Mouse (Mus musculus): ENCODE measurements around the gene Vcan.
A peak's percentile ranks its signal among the peaks of the same experiment; 100 is the strongest.
"Not testable (repeated sequence)": the region's sequence is repeated elsewhere in the genome, so short reads cannot be mapped to it uniquely, and the experiment has no call there.

Vcan gene

DNA sequence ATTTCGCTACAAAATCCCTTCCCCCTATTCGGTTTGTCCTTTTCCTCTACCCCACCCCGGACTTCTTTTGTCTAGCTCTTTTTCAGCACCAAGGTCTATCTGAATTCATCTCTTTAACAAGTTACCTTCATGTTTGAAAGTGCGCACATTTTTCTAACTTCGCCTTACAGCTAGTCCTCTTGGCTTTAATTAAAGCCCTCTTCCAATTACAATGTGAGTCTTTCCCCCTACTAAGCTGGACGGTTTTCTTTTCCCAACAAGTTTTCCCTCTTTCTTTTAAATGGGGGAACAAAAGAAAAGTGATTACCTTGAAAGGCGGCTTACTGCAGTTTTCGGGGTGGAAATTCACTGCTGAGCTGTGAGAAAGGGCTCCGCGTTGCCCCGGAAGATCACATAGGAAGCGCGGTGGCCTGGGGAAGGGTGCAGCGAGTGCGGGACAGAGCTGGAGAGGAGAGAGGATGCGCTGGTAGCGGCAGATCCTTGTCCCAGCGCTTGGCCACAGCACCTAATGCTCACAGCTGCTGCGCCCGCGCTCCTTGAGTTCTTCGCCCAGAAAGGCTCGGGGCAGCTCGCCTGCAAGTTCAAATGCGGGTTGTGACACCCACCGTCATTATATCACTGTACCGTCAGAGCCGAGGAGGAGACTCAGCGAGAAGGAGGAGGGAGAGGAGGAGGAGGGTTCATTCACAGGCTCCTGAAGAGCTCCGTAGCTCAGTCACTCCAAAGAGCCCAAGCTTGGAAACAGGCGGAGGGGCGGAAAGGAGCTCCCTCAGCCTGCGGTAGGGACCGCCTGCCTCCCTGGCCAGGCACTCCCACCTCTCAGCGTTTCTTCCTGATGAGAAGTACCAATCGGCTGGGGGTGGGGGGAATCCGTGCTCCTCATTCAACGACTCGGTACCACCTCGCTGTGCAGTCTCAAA lies at the start of gene Vcan:
TSS of gene Vcan (minus strand) at position 744 of the 920 bp plus-strand sequence.
- peak; percentile 52 for DNase-seq (ENCODE audit: low spot score)

DNA sequence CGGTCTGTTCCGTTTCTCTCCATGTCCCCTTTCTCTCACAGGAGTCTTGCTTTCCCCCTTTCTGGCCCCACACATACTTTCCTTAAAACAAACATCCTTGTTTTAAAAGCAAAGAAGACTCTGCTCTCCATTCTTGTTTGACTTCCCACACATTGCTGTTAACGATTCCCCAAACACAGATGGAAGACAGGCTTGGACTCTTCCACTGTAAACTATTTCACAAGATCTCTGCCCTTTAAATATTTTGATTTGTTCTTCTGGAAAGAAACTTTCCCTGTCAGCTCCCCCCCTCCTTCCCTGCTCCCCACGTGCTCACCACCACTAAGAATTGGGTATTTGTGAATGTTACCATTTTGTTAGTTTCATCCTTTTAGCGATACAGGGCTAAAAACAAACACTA lies 49.2 kb upstream of the Vcan start:
- no peak for DNase-seq (ENCODE audit: low spot score)

DNA sequence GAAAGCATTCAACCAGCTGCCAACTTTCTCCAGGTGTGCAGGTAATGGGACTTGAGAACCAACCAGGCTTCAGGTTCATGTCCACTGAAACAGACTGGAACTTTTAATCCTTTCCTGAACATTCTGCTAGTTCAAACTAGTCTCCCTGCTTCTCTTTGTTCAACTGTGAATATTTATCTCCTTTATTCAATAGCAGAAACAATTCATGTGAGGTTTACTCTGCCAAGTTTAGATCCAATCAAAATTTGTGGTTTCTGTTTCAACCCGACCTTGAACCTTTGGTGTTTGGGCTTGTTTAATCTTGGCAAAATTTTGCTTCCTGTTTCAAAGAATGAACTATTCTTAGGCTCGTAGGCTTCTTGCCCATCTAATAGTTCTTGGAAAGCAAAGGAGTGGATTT lies 40.6 kb upstream of the Vcan start:
- no peak for DNase-seq (ENCODE audit: low spot score)

DNA sequence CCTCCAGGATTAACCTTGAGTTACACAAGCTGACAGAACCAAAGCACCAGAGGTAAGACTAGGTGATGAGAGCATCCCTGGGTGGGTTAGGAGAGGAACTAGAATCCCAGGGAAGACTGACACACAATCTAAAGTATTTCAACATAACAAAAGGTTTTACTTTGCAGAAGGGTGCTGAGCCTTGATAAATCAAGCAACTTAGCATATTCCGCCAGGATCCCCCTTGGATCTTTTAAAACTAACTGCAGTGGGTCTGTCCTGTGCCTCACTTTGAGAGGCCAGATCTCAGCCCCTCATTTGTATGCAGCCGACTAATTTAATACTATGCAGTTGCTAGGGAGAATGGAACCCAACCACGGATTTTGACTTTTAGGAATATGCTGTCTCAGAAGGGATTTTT lies 38.0 kb upstream of the Vcan start:
- no peak for DNase-seq (ENCODE audit: low spot score)

GRCm38 (mm10) chr13:89779208-89779911 lies 37.1 kb upstream of the Vcan start:
- peak; percentile 82 for DNase-seq (ENCODE audit: low spot score)

GRCm38 (mm10) chr13:89777764-89778163 lies 35.5 kb upstream of the Vcan start:
- no peak for DNase-seq (ENCODE audit: low spot score)

GRCm38 (mm10) chr13:89777146-89777545 lies 34.8 kb upstream of the Vcan start:
- DNase-seq (ENCODE audit: low spot score), result no peak

- DNase-seq (ENCODE audit: low spot score), result no peak
Measured at GRCm38 (mm10) chr13:89766551-89766950, 24.2 kb upstream of the Vcan start.

DNA sequence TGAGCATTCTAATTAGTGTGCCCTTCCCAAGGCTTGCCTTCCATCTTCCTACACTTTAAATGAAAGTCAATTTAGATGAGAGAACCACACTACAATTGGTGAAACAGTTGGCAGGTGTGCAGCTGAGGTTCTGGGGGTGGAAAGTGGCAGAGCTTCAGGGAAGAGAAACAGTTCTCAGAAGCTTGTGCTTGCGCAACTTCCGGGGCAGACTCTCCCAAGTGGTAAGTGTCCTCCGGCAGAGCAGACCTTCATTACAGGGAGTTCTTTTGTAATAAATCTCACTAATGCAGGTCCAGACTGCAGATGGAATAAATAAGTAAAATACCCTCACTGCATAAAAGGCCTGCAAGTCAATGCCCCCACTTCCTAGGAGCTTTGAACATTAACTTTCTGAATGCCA lies 23.7 kb upstream of the Vcan start:
- no peak for DNase-seq (ENCODE audit: low spot score)

- no peak for DNase-seq (ENCODE audit: low spot score)
Measured at GRCm38 (mm10) chr13:89762339-89762738, 20.0 kb upstream of the Vcan start.

DNA sequence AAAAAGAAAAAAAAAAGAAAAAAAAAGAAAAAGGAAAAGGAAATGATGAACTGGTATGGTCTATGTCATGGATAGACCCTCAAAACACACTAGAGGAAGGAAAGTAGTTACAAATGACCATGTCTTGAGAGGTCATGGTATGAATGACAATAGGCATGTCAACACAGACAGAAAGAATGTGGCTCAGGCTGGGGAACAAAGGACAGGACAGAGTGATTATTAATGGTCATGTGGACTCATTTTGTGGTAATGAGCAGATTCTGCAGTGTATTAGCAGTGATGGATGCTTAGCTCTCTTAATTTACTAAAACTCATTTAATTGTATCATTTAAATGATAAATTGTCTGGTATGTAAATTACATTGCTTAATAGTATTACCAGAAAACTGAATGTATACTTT lies 14.0 kb upstream of the Vcan start:
- no peak for DNase-seq (ENCODE audit: low spot score)

DNA sequence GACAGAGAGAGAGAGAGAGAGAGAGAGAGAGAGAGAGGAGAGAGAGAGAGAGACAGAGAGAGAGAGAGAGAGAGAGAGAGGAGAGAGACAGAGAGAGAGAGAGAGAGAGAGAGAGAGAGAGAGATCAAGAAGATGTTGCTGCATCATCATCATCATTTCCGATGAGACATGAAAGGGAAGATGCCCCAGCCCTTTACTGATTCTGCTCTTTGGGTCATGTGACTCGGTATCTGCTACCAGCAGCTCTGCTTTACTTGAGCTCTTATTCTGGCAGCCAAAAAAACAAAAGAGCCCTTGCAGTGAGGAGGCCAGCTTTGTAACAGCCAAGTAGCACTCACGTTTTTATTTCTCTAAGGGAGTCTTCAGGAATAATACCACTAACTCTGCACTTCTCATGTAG lies 8.3 kb upstream of the Vcan start:
- DNase-seq (ENCODE audit: low spot score), result not testable (repeated sequence)

- no peak for DNase-seq (ENCODE audit: low spot score)
Measured at GRCm38 (mm10) chr13:89743201-89743600, 892 bp upstream of the Vcan start.

- no peak for DNase-seq (ENCODE audit: low spot score)
Measured at GRCm38 (mm10) chr13:89742686-89743200, 434 bp upstream of the Vcan start.

- peak; percentile 65 for DNase-seq (ENCODE audit: low spot score)
Measured at GRCm38 (mm10) chr13:89741116-89741551, 1.2 kb downstream of the Vcan start.

GRCm38 (mm10) chr13:89740243-89741115 lies 1.8 kb downstream of the Vcan start:
- peak; percentile 83 for DNase-seq (ENCODE audit: low spot score)

GRCm38 (mm10) chr13:89739696-89740242 lies 2.5 kb downstream of the Vcan start:
- DNase-seq (ENCODE audit: low spot score), result peak; percentile 47

- peak; percentile 89 for DNase-seq (ENCODE audit: low spot score)
Measured at GRCm38 (mm10) chr13:89738776-89739695, 3.3 kb downstream of the Vcan start.

DNA sequence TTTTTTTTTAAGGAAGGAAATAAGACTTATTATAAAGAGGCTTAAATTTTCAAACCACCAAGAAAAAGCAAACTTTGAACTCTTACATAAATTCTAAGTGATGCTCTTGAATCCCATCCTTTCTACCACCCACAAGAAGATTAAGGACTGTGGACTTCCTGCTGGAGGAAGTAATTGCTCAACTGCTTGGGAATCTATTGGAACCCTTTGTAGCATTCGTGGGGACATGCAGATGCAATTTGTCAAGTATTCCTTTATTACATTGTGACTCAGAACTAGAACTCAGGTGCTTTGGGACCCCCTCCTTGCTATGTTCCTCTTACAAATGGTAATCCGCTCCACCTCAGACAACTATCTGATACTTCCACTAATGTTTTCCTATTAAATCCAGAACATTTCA lies 4.0 kb downstream of the Vcan start:
- no peak for DNase-seq (ENCODE audit: low spot score)

- no peak for DNase-seq (ENCODE audit: low spot score)
Measured at GRCm38 (mm10) chr13:89735111-89735510, 7.2 kb downstream of the Vcan start.

GRCm38 (mm10) chr13:89726492-89726891 lies 15.8 kb downstream of the Vcan start:
- no peak for DNase-seq (ENCODE audit: low spot score)
